Mouse (Mus musculus): Measurements from ENCODE around the gene Opcml. TPM values are rescaled to one million over a fixed set of nuclear protein-coding genes. Genes with fewer than 3 reads are reported as not detected.

Opcml gene
- polyA plus RNA-seq, 1 experiment from 2014 or later = 36.5 TPM

- no peak overlapping the region for H3K4me2 ChIP-seq (ENCODE audit: low read length)
- no peak for DNase-seq
Measured at GRCm38 (mm10) chr9:28238450-28238849, 447.9 kb downstream of the Opcml start.

GRCm38 (mm10) chr9:28247742-28248503 is 457.3 kb downstream of the Opcml start:
- Histone ChIP-seq H3K36me3 (ENCODE audit: control insufficient read depth, insufficient read depth, low read length) (no peaks in the 10 kb centered on the region), H3K4me1 (ENCODE audit: control insufficient read depth, insufficient read depth, low read length) (no peaks in the 10 kb centered on the region), H3K4me2 (ENCODE audit: low read length) (no peak overlapping the region), H3K9me3 (ENCODE audit: control insufficient read depth, low read length) (no peaks in the 10 kb centered on the region), H3K27me3 (ENCODE audit: control insufficient read depth, insufficient read depth, low read length) (no peaks in the 10 kb centered on the region), H3K4me3 (replicated peaks; ENCODE audit: low read depth, low read length) (no peak overlapping the region), H3K27ac (replicated peaks; ENCODE audit: low read depth, low read length) (no peak overlapping the region), H3K9ac (replicated peaks; ENCODE audit: low read length) (no peak overlapping the region)
- DNase-seq (peak; percentile 88), ATAC-seq (ENCODE audit: low FRiP score, low TSS enrichment) (peak; percentile 48; the same call in 1 of the 2 replicates)
- 57% methylated on average over 7 of the region's 7 CpGs for WGBS

More at GRCm38 (mm10) chr9:28238450-28238849, 447.9 kb downstream of the Opcml start:
- Histone ChIP-seq H3K9me3 (ENCODE audit: control insufficient read depth, low read length) (no peaks in the 10 kb centered on the region), H3K9ac (replicated peaks; ENCODE audit: low read length) (no peak overlapping the region), H3K27ac (replicated peaks; ENCODE audit: low read depth, low read length) (no peak overlapping the region), H3K4me3 (replicated peaks; ENCODE audit: low read depth, low read length) (no peak overlapping the region), H3K27me3 (ENCODE audit: control insufficient read depth, insufficient read depth, low read length) (no peaks in the 10 kb centered on the region), H3K36me3 (ENCODE audit: control insufficient read depth, insufficient read depth, low read length) (no peaks in the 10 kb centered on the region), H3K4me1 (ENCODE audit: control insufficient read depth, insufficient read depth, low read length) (no peaks in the 10 kb centered on the region)
- WGBS = 83% methylated on average over 9 of the region's 9 CpGs
- no peak for ATAC-seq (ENCODE audit: low FRiP score, low TSS enrichment)

GRCm38 (mm10) chr9:28251341-28251740 is 460.8 kb downstream of the Opcml start:
- ATAC-seq (ENCODE audit: low FRiP score, low TSS enrichment) = no peak
- no peak for DNase-seq
- WGBS = 81% methylated on average over 9 of the region's 9 CpGs

GRCm38 (mm10) chr9:28255128-28255904 is 464.7 kb downstream of the Opcml start:
- peak; percentile 37 for ATAC-seq (ENCODE audit: low FRiP score, low TSS enrichment)
- DNase-seq = peak; percentile 55
- 39% methylated on average over 8 of the region's 8 CpGs for WGBS
- Histone ChIP-seq H3K36me3 (ENCODE audit: control insufficient read depth, insufficient read depth, low read length) (no peaks in the 10 kb centered on the region), H3K27ac (replicated peaks; ENCODE audit: low read depth, low read length) (peak overlapping the region; percentile 63; the same call in 1 of the 2 replicates), H3K4me2 (ENCODE audit: low read length) (no peak overlapping the region), H3K4me3 (replicated peaks; ENCODE audit: low read depth, low read length) (no peak overlapping the region), H3K27me3 (ENCODE audit: control insufficient read depth, insufficient read depth, low read length) (no peaks in the 10 kb centered on the region), H3K9ac (replicated peaks; ENCODE audit: low read length) (no peak overlapping the region), H3K4me1 (ENCODE audit: control insufficient read depth, insufficient read depth, low read length) (peaks cover 5% of the 10 kb centered on the region), H3K9me3 (ENCODE audit: control insufficient read depth, low read length) (no peaks in the 10 kb centered on the region)

More at GRCm38 (mm10) chr9:28251341-28251740, 460.8 kb downstream of the Opcml start:
- Histone ChIP-seq H3K27me3 (ENCODE audit: control insufficient read depth, insufficient read depth, low read length) (no peaks in the 10 kb centered on the region), H3K4me1 (ENCODE audit: control insufficient read depth, insufficient read depth, low read length) (peaks cover 4% of the 10 kb centered on the region), H3K9ac (replicated peaks; ENCODE audit: low read length) (no peak overlapping the region), H3K36me3 (ENCODE audit: control insufficient read depth, insufficient read depth, low read length) (no peaks in the 10 kb centered on the region), H3K9me3 (ENCODE audit: control insufficient read depth, low read length) (no peaks in the 10 kb centered on the region), H3K27ac (replicated peaks; ENCODE audit: low read depth, low read length) (no peak overlapping the region), H3K4me3 (replicated peaks; ENCODE audit: low read depth, low read length) (no peak overlapping the region), H3K4me2 (ENCODE audit: low read length) (no peak overlapping the region)

- Histone ChIP-seq H3K9me3 (ENCODE audit: control insufficient read depth, low read length) (no peaks in the 10 kb centered on the region), H3K27me3 (ENCODE audit: control insufficient read depth, insufficient read depth, low read length) (no peaks in the 10 kb centered on the region), H3K4me2 (ENCODE audit: low read length) (no peak overlapping the region), H3K4me3 (replicated peaks; ENCODE audit: low read depth, low read length) (no peak overlapping the region), H3K27ac (replicated peaks; ENCODE audit: low read depth, low read length) (no peak overlapping the region), H3K4me1 (ENCODE audit: control insufficient read depth, insufficient read depth, low read length) (peaks cover 5% of the 10 kb centered on the region), H3K9ac (replicated peaks; ENCODE audit: low read length) (no peak overlapping the region), H3K36me3 (ENCODE audit: control insufficient read depth, insufficient read depth, low read length) (no peaks in the 10 kb centered on the region)
- DNase-seq = no peak
- 89% methylated on average over 1 of the region's 1 CpGs for WGBS
- 0 out of 2 replicates have a peak, but pooled peaks have one; percentile 17 for ATAC-seq (ENCODE audit: low FRiP score, low TSS enrichment)
Measured at GRCm38 (mm10) chr9:28255905-28256268, 465.3 kb downstream of the Opcml start.

DNA sequence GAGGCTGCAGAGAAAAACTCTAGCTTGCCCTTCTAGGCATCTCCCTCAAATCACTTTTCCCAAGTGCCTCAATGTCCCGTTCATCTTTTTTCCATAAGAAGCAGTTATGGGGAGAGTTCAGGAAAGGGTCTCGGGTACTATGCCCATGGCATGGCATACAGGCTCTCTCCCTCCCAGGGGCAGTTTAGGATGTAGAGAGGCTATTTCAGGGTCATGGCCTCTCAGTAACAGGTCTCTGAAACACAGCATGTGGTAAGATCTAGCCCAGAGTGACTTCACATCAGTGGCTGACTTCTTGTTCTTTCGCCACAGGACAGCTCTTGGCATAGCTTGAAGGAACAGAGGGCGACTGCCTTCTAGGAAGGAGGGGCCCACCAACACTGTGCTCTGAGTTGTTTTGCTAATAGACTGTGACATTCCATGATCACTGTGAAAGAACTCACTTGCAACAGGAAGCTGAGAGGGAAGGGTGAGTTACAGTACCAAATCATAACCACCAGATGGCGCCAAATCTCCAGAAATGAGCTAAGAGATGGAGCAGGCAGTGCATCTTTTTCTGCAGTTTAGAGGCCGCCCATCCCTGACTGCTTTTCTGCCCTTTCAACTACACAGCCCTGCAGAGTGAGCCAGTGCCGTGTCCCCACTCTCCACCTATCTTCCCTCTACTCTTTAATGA is 470.6 kb downstream of the Opcml start:
- no peak overlapping the region for H3K27ac ChIP-seq (replicated peaks; ENCODE audit: low read depth, low read length)
- peak; percentile 92 for DNase-seq

DNA sequence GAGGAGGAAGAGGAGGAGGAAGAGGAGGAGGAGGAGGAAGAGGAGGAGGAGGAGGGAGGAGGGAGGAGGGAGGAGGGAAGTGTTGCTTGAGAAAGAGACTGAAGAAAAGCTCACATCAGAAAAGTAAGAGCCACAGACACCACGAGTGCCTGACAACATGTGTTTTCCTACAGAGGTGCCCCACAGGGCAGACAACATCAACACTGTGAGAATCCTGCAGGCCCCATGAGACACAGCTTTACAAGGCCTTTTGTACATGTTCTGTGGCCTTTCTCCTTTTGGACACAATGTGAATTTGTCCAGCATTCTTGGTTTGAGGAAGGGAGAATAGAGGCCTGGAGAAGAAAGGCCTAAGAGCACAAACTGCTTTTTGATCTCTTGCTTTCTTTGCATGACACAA is 471.4 kb downstream of the Opcml start:
- WGBS = 29% methylated on average over 1 of the region's 1 CpGs

More for the DNA sequence above, 470.6 kb downstream of the Opcml start:
- Histone ChIP-seq H3K4me2 (ENCODE audit: low read length) (no peak overlapping the region), H3K9me3 (ENCODE audit: control insufficient read depth, low read length) (no peaks in the 10 kb centered on the region), H3K4me1 (ENCODE audit: control insufficient read depth, insufficient read depth, low read length) (peaks cover 3% of the 10 kb centered on the region; the same call in 1 of the 2 replicates), H3K9ac (replicated peaks; ENCODE audit: low read length) (no peak overlapping the region), H3K4me3 (replicated peaks; ENCODE audit: low read depth, low read length) (no peak overlapping the region), H3K27me3 (ENCODE audit: control insufficient read depth, insufficient read depth, low read length) (no peaks in the 10 kb centered on the region), H3K36me3 (ENCODE audit: control insufficient read depth, insufficient read depth, low read length) (no peaks in the 10 kb centered on the region)
- ATAC-seq (ENCODE audit: low FRiP score, low TSS enrichment) = peak; percentile 70; the same call in 1 of the 2 replicates
- 18% methylated on average over 7 of the region's 7 CpGs for WGBS

GRCm38 (mm10) chr9:28262896-28263295 is 472.3 kb downstream of the Opcml start:
- no peak overlapping the region for H3K9ac ChIP-seq (replicated peaks; ENCODE audit: low read length)
- H3K4me2 ChIP-seq (ENCODE audit: low read length) = no peak overlapping the region
- H3K4me3 ChIP-seq (replicated peaks; ENCODE audit: low read depth, low read length) = no peak overlapping the region
- H3K27ac ChIP-seq (replicated peaks; ENCODE audit: low read depth, low read length) = no peak overlapping the region
- H3K36me3 ChIP-seq (ENCODE audit: control insufficient read depth, insufficient read depth, low read length) = no peaks in the 10 kb centered on the region
- DNase-seq (no peak), ATAC-seq (ENCODE audit: low FRiP score, low TSS enrichment) (no peak)
- 81% methylated on average over 2 of the region's 2 CpGs for WGBS
- no peaks in the 10 kb centered on the region for H3K27me3 ChIP-seq (ENCODE audit: control insufficient read depth, insufficient read depth, low read length)
- no peaks in the 10 kb centered on the region for H3K9me3 ChIP-seq (ENCODE audit: control insufficient read depth, low read length)
- no peaks in the 10 kb centered on the region for H3K4me1 ChIP-seq (ENCODE audit: control insufficient read depth, insufficient read depth, low read length)

More for the DNA sequence above, 471.4 kb downstream of the Opcml start:
- H3K4me3 ChIP-seq (replicated peaks; ENCODE audit: low read depth, low read length) = no peak overlapping the region
- DNase-seq (no peak), ATAC-seq (ENCODE audit: low FRiP score, low TSS enrichment) (no peak)
- no peaks in the 10 kb centered on the region for H3K36me3 ChIP-seq (ENCODE audit: control insufficient read depth, insufficient read depth, low read length)
- no peaks in the 10 kb centered on the region for H3K9me3 ChIP-seq (ENCODE audit: control insufficient read depth, low read length)
- H3K4me1 ChIP-seq (ENCODE audit: control insufficient read depth, insufficient read depth, low read length) = no peaks in the 10 kb centered on the region
- no peaks in the 10 kb centered on the region for H3K27me3 ChIP-seq (ENCODE audit: control insufficient read depth, insufficient read depth, low read length)
- no peak overlapping the region for H3K27ac ChIP-seq (replicated peaks; ENCODE audit: low read depth, low read length)
- no peak overlapping the region for H3K4me2 ChIP-seq (ENCODE audit: low read length)
- no peak overlapping the region for H3K9ac ChIP-seq (replicated peaks; ENCODE audit: low read length)
